Mouse (Mus musculus) midbrain, embryonic 14.5 days (tissue): ENCODE measurements around the gene Hba-a1. TPM values are rescaled to one million over a fixed set of nuclear protein-coding genes. Genes with fewer than 3 reads are reported as not detected.
"Not testable (repeated sequence)": the region's sequence is repeated elsewhere in the genome, so short reads cannot be mapped to it uniquely, and the experiment has no call there.

ENCODE experiments used
- ATAC-seq: fragments of 200-750 bp; cut with Nextera tagmentation; 2 replicates; pipeline ENCODE4 v1.8.0; 2017; ENCODE audit warnings: moderate number of reproducible peaks, moderate library complexity; ENCODE audit not compliant: low FRiP score, low TSS enrichment
- DNase-seq: peaks from one replicate; pipeline ENCODE4 v3.0.0-alpha.2; 2015
- H3K27ac ChIP-seq: fragments of 300-500 bp; sonication (generic); replicated peaks from 2 replicates; pipeline ENCODE4 v1.5.1; 2014; ENCODE audit warnings: mild to moderate bottlenecking, low read depth, low read length, moderate library complexity
- H3K27me3 ChIP-seq: fragments of 300-500 bp; sonication (generic); 2 replicates; pipeline ENCODE4 v1.6.1; 2014; ENCODE audit warnings: low read length, control low read depth, mixed read lengths; ENCODE audit not compliant: control insufficient read depth, insufficient read depth
- H3K36me3 ChIP-seq: fragments of 300-500 bp; sonication (generic); 2 replicates; pipeline ENCODE4 v1.6.1; 2014; ENCODE audit warnings: low read length, control low read depth; ENCODE audit not compliant: control insufficient read depth, insufficient read depth
- H3K4me1 ChIP-seq: fragments of 300-500 bp; sonication (generic); 2 replicates; pipeline ENCODE4 v1.6.1; 2014; ENCODE audit warnings: mild to moderate bottlenecking, antibody characterized with exemption, low read length, control low read depth; ENCODE audit not compliant: control insufficient read depth, insufficient read depth
- H3K4me2 ChIP-seq: fragments of 300-500 bp; sonication (generic); 2 replicates; pipeline ENCODE4 v1.6.1; 2014; ENCODE audit warnings: mild to moderate bottlenecking, low read length, moderate library complexity
- H3K4me3 ChIP-seq: fragments of 300-500 bp; sonication (generic); replicated peaks from 2 replicates; pipeline ENCODE4 v1.5.1; 2014; ENCODE audit warnings: low read depth, low read length
- H3K9ac ChIP-seq: fragments of 300-500 bp; sonication (generic); replicated peaks from 2 replicates; pipeline ENCODE4 v1.6.1; 2014; ENCODE audit warnings: mild to moderate bottlenecking, low read length, moderate library complexity
- H3K9me3 ChIP-seq: fragments of 300-500 bp; sonication (generic); 2 replicates; pipeline ENCODE4 v1.6.1; 2016; ENCODE audit warnings: low read length, control low read depth, mixed read lengths; ENCODE audit not compliant: control insufficient read depth
- WGBS: fragments of 180-500 bp; shearing (Covaris S2); extraction: QIAGEN DNeasy Blood & Tissue Kit; methylation state at CpG from one replicate; pipeline ENCODE4 v1.1.7; 2014; 5-methylcytosine and 5-hydroxymethylcytosine counted together
- polyA plus RNA-seq: library from polyadenylated mRNA; unstranded; fragments of >200 nt; fragmentation: Nextera tagmentation; extraction: Ambion mirVana; gene quantifications from 2 replicates; pipeline ENCODE4 v1.2.1, GENCODE M21; 2014

Hba-a1 gene
- 1,330 and 1,946 TPM in 2 replicates for polyA plus RNA-seq

DNA sequence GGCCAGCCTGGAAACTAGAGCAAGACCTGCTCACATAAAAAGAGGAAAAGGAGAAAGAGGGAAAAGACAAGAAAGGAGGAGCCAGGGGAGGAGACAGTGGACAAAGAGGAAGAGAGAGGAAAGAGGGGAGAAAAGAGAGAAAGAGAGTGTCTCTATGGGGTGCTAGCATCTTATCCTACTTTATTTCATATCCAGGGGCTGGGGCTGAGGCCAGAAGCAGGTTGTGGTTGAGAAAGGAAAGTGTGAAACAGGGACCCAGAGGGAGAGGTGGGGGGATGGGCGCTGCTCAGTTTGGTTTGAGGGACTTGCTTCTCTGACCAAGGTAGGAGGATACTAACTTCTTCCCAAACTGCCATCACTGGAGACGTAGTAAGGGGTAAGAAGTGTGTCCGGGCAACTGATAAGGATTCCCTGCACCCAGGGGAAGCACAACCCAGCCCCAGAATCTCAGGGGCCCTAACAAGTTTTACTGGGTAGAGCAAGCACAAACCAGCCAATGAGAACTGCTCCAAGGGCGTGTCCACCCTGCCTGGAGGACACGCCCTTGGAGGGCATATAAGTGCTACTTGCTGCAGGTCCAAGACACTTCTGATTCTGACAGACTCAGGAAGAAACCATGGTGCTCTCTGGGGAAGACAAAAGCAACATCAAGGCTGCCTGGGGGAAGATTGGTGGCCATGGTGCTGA is at the start of gene Hba-a1:
Gene Hba-a1 (plus strand): TSS at position 421 of the 687 bp plus-strand sequence.
- H3K9ac ChIP-seq, H3K4me3 ChIP-seq, H3K27ac ChIP-seq, H3K27me3 ChIP-seq, ATAC-seq, DNase-seq, H3K4me2 ChIP-seq, H3K36me3 ChIP-seq, H3K9me3 ChIP-seq, H3K4me1 ChIP-seq: not testable (repeated sequence)
- WGBS: 56% methylated on average over 1 of the region's 5 CpGs

- Histone ChIP-seq H3K9ac (no peak overlapping the region), H3K27me3 (no peaks in the 10 kb centered on the region), H3K27ac (no peak overlapping the region), H3K4me3 (no peak overlapping the region), H3K4me1 (peaks cover 7% of the 10 kb centered on the region; the same call in 1 of the 2 replicates), H3K9me3 (no peaks in the 10 kb centered on the region), H3K36me3 (peaks cover 59% of the 10 kb centered on the region), H3K4me2 (no peak overlapping the region)
- DNase-seq (no peak), ATAC-seq (no peak)
- 94% methylated on average over 3 of the region's 3 CpGs for WGBS
Measured at GRCm38 (mm10) chr11:32233895-32234294, 49.4 kb upstream of the Hba-a1 start.

GRCm38 (mm10) chr11:32234816-32235485 is 48.4 kb upstream of the Hba-a1 start:
- H3K4me3 ChIP-seq: no peak overlapping the region
- ATAC-seq (no peak), DNase-seq (no peak)
- no peak overlapping the region for H3K9ac ChIP-seq
- H3K27ac ChIP-seq: peak overlapping the region; percentile 49
- H3K27me3 ChIP-seq: no peaks in the 10 kb centered on the region
- H3K9me3 ChIP-seq: no peaks in the 10 kb centered on the region
- peaks cover 59% of the 10 kb centered on the region for H3K36me3 ChIP-seq
- H3K4me1 ChIP-seq: peaks cover 7% of the 10 kb centered on the region; the same call in 1 of the 2 replicates
- 87% methylated on average over 6 of the region's 6 CpGs for WGBS
- H3K4me2 ChIP-seq: no peak overlapping the region

DNA sequence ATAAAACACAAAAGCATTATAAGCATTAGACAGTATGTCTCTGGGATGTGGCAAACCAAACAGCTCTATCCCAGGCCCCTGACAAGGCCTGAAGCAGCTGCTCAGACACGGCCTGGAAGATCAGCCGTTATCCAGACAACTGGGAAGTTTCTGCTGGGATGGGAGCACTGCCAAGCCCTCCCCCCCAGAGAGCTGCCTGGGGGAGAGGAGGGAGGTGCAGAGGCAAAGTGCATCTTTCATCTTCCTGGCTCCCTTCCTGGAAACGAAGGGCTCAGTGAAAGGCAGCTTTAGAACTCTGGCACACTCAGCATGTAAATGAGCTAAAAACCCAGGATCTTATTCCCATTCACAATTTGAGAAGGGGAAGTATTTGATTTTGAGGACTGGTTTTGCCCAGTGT is 47.7 kb upstream of the Hba-a1 start:
- peak; percentile 83 for DNase-seq
- H3K4me2 ChIP-seq: no peak overlapping the region
- peaks cover 7% of the 10 kb centered on the region; the same call in 1 of the 2 replicates for H3K4me1 ChIP-seq
- 45% methylated on average over 3 of the region's 3 CpGs for whole genome bisulfite sequencing
- no peak overlapping the region for H3K4me3 ChIP-seq
- no peaks in the 10 kb centered on the region for H3K9me3 ChIP-seq
- peak; percentile 60; the same call in 1 of the 2 replicates for ATAC-seq
- no peaks in the 10 kb centered on the region for H3K27me3 ChIP-seq
- no peak overlapping the region for H3K9ac ChIP-seq
- peak overlapping the region; percentile 49 for H3K27ac ChIP-seq
- peaks cover 58% of the 10 kb centered on the region for H3K36me3 ChIP-seq

- H3K27me3 ChIP-seq: no peaks in the 10 kb centered on the region
- peak; percentile 28 for DNase-seq
- no peak overlapping the region for H3K4me2 ChIP-seq
- no peak overlapping the region for H3K4me3 ChIP-seq
- H3K9me3 ChIP-seq: no peaks in the 10 kb centered on the region
- H3K9ac ChIP-seq: 0 out of 2 replicates have a peak overlapping the region, but pooled peaks have one; percentile 20
- peaks cover 7% of the 10 kb centered on the region; the same call in 1 of the 2 replicates for H3K4me1 ChIP-seq
- H3K36me3 ChIP-seq: peaks cover 59% of the 10 kb centered on the region
- WGBS: 57% methylated on average over 2 of the region's 2 CpGs
- peak; percentile 18; the same call in 1 of the 2 replicates for ATAC-seq
- peak overlapping the region; percentile 34 for H3K27ac ChIP-seq
Measured at GRCm38 (mm10) chr11:32236132-32236531, 47.2 kb upstream of the Hba-a1 start.

- no peak overlapping the region for H3K4me3 ChIP-seq
- H3K4me2 ChIP-seq: no peak overlapping the region
- H3K36me3 ChIP-seq: peaks cover 57% of the 10 kb centered on the region
- H3K27me3 ChIP-seq: no peaks in the 10 kb centered on the region
- peak overlapping the region; percentile 34 for H3K27ac ChIP-seq
- no peaks in the 10 kb centered on the region for H3K9me3 ChIP-seq
- ATAC-seq: no peak
- peak; percentile 81 for DNase-seq
- peaks cover 7% of the 10 kb centered on the region; the same call in 1 of the 2 replicates for H3K4me1 ChIP-seq
- 58% methylated on average over 9 of the region's 9 CpGs for WGBS
- no peak overlapping the region for H3K9ac ChIP-seq
Measured at GRCm38 (mm10) chr11:32236712-32237410, 46.5 kb upstream of the Hba-a1 start.

DNA sequence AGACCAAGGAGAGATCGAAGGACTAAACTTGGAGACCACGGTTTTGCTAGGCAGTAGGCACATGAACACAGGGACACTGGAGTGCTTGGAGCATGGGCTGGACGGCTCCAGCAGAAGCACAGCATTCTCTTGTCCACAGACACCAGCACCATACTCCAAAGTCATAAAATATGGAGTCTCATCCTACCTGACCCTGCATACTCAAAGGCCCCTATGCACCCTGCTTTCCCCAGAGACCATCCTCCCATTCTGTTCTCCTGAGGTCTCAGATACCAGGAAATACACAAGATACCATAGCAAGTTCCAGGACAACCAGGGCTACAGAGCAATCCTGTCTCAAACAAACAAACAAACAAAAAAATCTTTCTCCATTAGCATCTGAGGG is 45.9 kb upstream of the Hba-a1 start:
- H3K27me3 ChIP-seq: no peaks in the 10 kb centered on the region
- peaks cover 53% of the 10 kb centered on the region for H3K36me3 ChIP-seq
- H3K27ac ChIP-seq: no peak overlapping the region
- peaks cover 7% of the 10 kb centered on the region; the same call in 1 of the 2 replicates for H3K4me1 ChIP-seq
- ATAC-seq (no peak), DNase-seq (no peak)
- no peaks in the 10 kb centered on the region for H3K9me3 ChIP-seq
- H3K4me3 ChIP-seq: no peak overlapping the region
- no peak overlapping the region for H3K9ac ChIP-seq
- WGBS: 90% methylated on average over 3 of the region's 3 CpGs
- no peak overlapping the region for H3K4me2 ChIP-seq

GRCm38 (mm10) chr11:32238093-32238860 is 45.0 kb upstream of the Hba-a1 start:
- no peak overlapping the region for H3K27ac ChIP-seq
- H3K4me1 ChIP-seq: peaks cover 7% of the 10 kb centered on the region; the same call in 1 of the 2 replicates
- no peak overlapping the region for H3K9ac ChIP-seq
- ATAC-seq (0 out of 2 replicates have a peak, but pooled peaks have one; percentile 15), DNase-seq (peak; percentile 83)
- H3K27me3 ChIP-seq: no peaks in the 10 kb centered on the region
- whole genome bisulfite sequencing: 65% methylated on average over 5 of the region's 5 CpGs
- peaks cover 51% of the 10 kb centered on the region for H3K36me3 ChIP-seq
- no peak overlapping the region for H3K4me3 ChIP-seq
- H3K9me3 ChIP-seq: no peaks in the 10 kb centered on the region
- no peak overlapping the region for H3K4me2 ChIP-seq
